Mouse (Mus musculus) embryonic fibroblast, embryonic 13.5 days (primary cell): ENCODE results near the gene Olfr959.

Experiments
- CTCF ChIP-seq: IDR thresholded peaks from 2 replicates; pipeline ENCODE4 v1.5.1; 2011; ENCODE audit warnings: mild to moderate bottlenecking, control low read depth, low read length, moderate library complexity, borderline replicate concordance; ENCODE audit not compliant: insufficient read depth
- POLR2A ChIP-seq: IDR thresholded peaks from 2 replicates; pipeline ENCODE4 v1.6.1; 2011; ENCODE audit warnings: low read depth, mild to moderate bottlenecking, control low read depth, low read length, moderate library complexity

DNA sequence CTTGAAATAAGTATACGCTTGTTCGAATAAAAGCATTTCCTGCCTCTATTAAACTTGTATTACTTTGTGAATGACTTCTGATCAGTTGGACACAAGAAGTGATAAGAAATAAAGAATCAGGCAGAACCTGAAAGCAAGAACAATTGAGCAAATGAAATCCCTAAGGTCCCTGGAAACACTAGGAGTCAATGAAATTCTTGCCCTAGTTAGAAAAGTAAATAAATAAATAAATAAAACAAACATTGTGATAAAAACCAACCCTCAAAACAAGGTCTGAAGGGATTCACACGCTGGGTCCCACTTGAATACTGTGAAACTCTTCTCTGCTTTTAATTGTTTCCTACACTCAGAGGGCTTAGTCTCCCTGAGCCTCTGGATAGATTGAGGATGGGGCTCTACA is 35.0 kb upstream of the Olfr959 start, which contains the start of gene Olfr148:
- TF ChIP-seq CTCF (no peak), POLR2A (no peak)
